Mouse (Mus musculus) ES-Bruce4 (cell line): ENCODE measurements around the gene March5.

Source experiments
- CTCF ChIP-seq: IDR thresholded peaks from one replicate; pipeline ENCODE4 v1.8.1; 2011; ENCODE audit warnings: low read depth, low read length
- EP300 ChIP-seq: IDR thresholded peaks from 2 replicates; pipeline ENCODE4 v1.6.1; 2011; ENCODE audit warnings: low read depth, low read length; ENCODE audit not compliant: insufficient read depth
- POLR2A ChIP-seq: IDR thresholded peaks from one replicate; pipeline ENCODE4 v1.8.1; 2011; ENCODE audit warnings: low read length; ENCODE audit not compliant: insufficient read depth

DNA sequence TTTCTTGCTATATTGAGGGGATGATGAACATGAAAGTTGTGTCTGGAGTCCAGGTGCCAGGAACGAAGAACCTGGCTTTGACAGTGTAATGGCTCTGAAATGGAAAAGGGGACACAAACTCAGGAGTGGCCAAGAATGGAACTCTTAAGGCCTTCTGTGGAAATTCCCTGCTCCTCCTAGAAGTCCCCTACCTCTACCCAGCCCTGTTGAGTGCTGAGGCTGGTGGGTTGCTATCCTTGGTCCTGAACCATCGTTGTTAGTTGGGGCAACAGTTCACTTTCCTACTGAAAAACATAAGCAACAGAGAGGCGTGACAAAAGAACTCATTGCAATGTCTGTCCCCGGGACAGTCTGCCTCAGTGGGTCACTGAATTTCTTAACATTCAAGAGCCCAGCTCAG, 31.8 kb downstream of the March5 start:
- TF ChIP-seq CTCF (no peak), POLR2A (no peak), EP300 (no peak)
